12 mouse cellular contexts compared by ENCODE assay signal in the genomic region with DNA sequence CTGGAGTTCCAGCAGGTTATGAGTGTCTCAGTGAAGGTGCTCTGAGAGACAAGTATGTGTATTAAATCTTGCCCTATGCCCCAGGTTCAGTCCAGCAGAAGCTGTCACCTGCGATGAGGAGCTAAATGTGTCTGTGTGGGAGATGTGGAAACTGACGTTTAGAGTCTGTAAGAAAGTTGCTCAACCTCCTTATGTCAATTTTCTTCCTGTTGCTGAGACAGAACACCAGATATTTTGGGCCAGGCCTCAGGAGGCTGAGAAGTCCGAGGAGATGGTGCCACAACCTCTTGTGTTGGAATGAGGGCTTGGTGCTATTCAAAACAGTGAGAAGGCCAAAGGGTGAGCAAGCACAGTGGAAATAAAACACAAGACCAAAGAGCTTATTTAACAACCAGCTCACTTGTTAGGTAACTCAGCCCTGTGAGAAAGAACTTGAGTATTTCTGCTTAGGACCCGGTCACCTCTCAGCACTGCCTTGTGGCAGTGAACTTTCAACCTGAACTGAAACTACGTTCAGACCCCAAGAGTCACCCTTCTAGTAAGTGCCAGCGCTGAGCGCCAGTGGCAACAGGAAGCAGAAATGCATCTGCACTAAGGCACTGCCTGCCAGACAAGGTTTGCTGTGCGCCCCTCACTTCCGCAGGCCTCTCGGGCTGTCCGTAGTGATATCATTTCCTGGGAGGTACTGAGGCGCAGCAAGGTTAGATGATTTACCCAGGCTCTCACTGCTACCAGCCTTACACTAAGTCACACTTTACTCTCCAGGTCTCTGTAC. TPM values are rescaled to one million over a fixed set of nuclear protein-coding genes. Genes with fewer than 3 reads are reported as not detected.
DNase-seq lines count a peak whose midpoint lies in the region; ATAC-seq and TF ChIP-seq lines count a peak whose summit lies in the region.
"Had no signal": no experiment of that assay in that cellular context is flagged by ENCODE, and none has a peak within 500 bp of the region (broad histone marks: within the 10 kb centered on the region; RNA-seq: fewer than 3 reads in every experiment).

No protein-coding gene starts in this region.

- no peaks in the 10 kb centered on the region for H3K27me3 ChIP-seq in heart, embryonic 16.5 days (ENCODE audit: control insufficient read depth, insufficient read depth, low read length)
- H3K27me3 ChIP-seq in lung, postnatal 0 days (replicated peaks; ENCODE audit: insufficient read depth, low read length), result no peaks in the 10 kb centered on the region
- H3K27me3 ChIP-seq in hindbrain, embryonic 16.5 days (replicated peaks; ENCODE audit: control insufficient read depth, insufficient read depth, low read length), result no peaks in the 10 kb centered on the region
- H3K27me3 ChIP-seq: embryonic facial prominence, embryonic 15.5 days; limb, embryonic 13.5 days had no signal

- no peak for TF ChIP-seq EP300 in lung, postnatal 0 days (IDR thresholded peaks at IDR 0.05)

- 74% methylated on average over 12 of the region's 12 CpGs for WGBS in heart, embryonic 16.5 days
- 6% methylated on average over 12 of the region's 12 CpGs for WGBS in bone marrow, adult 2 months
- 68% methylated on average over 12 of the region's 12 CpGs for WGBS in lung, postnatal 0 days
- WGBS in hindbrain, embryonic 16.5 days, result 90% methylated on average over 12 of the region's 12 CpGs

- H3K4me3 ChIP-seq in heart, embryonic 16.5 days (ENCODE audit: low read length), result no peak overlapping the region
- H3K4me3 ChIP-seq in bone marrow, adult 2 months (replicated peaks; ENCODE audit: control insufficient read depth, low read depth, low read length), result no peak overlapping the region
- no peak overlapping the region for H3K4me3 ChIP-seq in lung, postnatal 0 days (ENCODE audit: low read depth, low read length)
- H3K4me3 ChIP-seq in hindbrain, embryonic 16.5 days (ENCODE audit: low read length), result no peak overlapping the region
- H3K4me3 ChIP-seq: embryonic facial prominence, embryonic 15.5 days; limb, embryonic 13.5 days had no signal

- no peaks in the 10 kb centered on the region for H3K36me3 ChIP-seq in heart, embryonic 16.5 days (ENCODE audit: control insufficient read depth, insufficient read depth)
- no peaks in the 10 kb centered on the region for H3K36me3 ChIP-seq in lung, postnatal 0 days (ENCODE audit: insufficient read depth, low read length)
- no peaks in the 10 kb centered on the region for H3K36me3 ChIP-seq in hindbrain, embryonic 16.5 days (ENCODE audit: control insufficient read depth, insufficient read depth, low read length)
- H3K36me3 ChIP-seq: embryonic facial prominence, embryonic 15.5 days; limb, embryonic 13.5 days had no signal

- no peak overlapping the region for H3K27ac ChIP-seq in heart, embryonic 16.5 days (ENCODE audit: low read length)
- peak overlapping the region; percentile 88 for H3K27ac ChIP-seq in bone marrow, adult 2 months (ENCODE audit: control insufficient read depth, insufficient read depth, low read depth, low read length, poor library complexity)
- no peak overlapping the region for H3K27ac ChIP-seq in lung, postnatal 0 days (ENCODE audit: low read length)
- H3K27ac ChIP-seq in hindbrain, embryonic 16.5 days (ENCODE audit: low read depth, low read length), result no peak overlapping the region
- H3K27ac ChIP-seq: embryonic facial prominence, embryonic 15.5 days; limb, embryonic 13.5 days had no signal

- H3K9ac ChIP-seq in heart, embryonic 16.5 days (ENCODE audit: low read length), result no peak overlapping the region
- no peak overlapping the region for H3K9ac ChIP-seq in lung, postnatal 0 days (replicated peaks; ENCODE audit: low read depth)
- H3K9ac ChIP-seq in hindbrain, embryonic 16.5 days (ENCODE audit: low read depth, low read length), result no peak overlapping the region
- H3K9ac ChIP-seq: embryonic facial prominence, embryonic 15.5 days; limb, embryonic 13.5 days had no signal

- peak; percentile 79 for TF ChIP-seq POLR2A in bone marrow, adult 2 months (IDR thresholded peaks at IDR 0.05; ENCODE audit: borderline replicate concordance, control insufficient read depth, low read depth, low read length)

- no peak for TF ChIP-seq CTCF in bone marrow, adult 2 months (IDR thresholded peaks at IDR 0.05; ENCODE audit: control insufficient read depth, insufficient read depth, low read length)
- no peak for TF ChIP-seq CTCF in lung, postnatal 0 days (IDR thresholded peaks at IDR 0.05)

- no peak overlapping the region for H3K4me2 ChIP-seq in heart, embryonic 16.5 days (ENCODE audit: low read depth, low read length)
- H3K4me2 ChIP-seq in lung, postnatal 0 days (replicated peaks; ENCODE audit: low read depth, low read length), result no peak overlapping the region
- H3K4me2 ChIP-seq in hindbrain, embryonic 16.5 days (ENCODE audit: low read length), result no peak overlapping the region
- H3K4me2 ChIP-seq: embryonic facial prominence, embryonic 15.5 days; limb, embryonic 13.5 days had no signal

- DNase-seq in heart, postnatal 36 days, result no peak
- DNase-seq in lung, postnatal 0 days (ENCODE audit: low spot score), result peak; percentile 43
- peak; percentile 73 to 74 for DNase-seq in spleen, postnatal 36 days (ENCODE audit: low spot score in 2 of 2)
- no peak for DNase-seq in cerebellum, adult 11 months
- no peak for DNase-seq in heart, postnatal 4 days
- DNase-seq: adrenal gland, postnatal 25 days had no signal

- ATAC-seq in heart, embryonic 16.5 days (replicated peaks; ENCODE audit: extremely low read depth, insufficient read depth, low FRiP score), result peak; percentile 60
- ATAC-seq in lung, postnatal 0 days, result peak; percentile 26; the same call in 1 of the 2 replicates
- ATAC-seq in hindbrain, embryonic 16.5 days, result no peak

- intact Hi-C loops in heart, postnatal 36 days (cut with DNase I), result no loop called here

- no peaks in the 10 kb centered on the region for H3K9me3 ChIP-seq in heart, embryonic 16.5 days (replicated peaks; ENCODE audit: control insufficient read depth, low read length)
- no peaks in the 10 kb centered on the region for H3K9me3 ChIP-seq in lung, postnatal 0 days (ENCODE audit: low read length)
- H3K9me3 ChIP-seq in hindbrain, embryonic 16.5 days (ENCODE audit: control insufficient read depth, low read length), result no peaks in the 10 kb centered on the region
- H3K9me3 ChIP-seq: embryonic facial prominence, embryonic 15.5 days; limb, embryonic 13.5 days had no signal

- no peaks in the 10 kb centered on the region for H3K4me1 ChIP-seq in heart, embryonic 16.5 days (ENCODE audit: control insufficient read depth, insufficient read depth, low read length)
- peaks cover 5% of the 10 kb centered on the region for H3K4me1 ChIP-seq in bone marrow, adult 2 months (ENCODE audit: control insufficient read depth, insufficient read depth, low read length)
- H3K4me1 ChIP-seq in lung, postnatal 0 days (ENCODE audit: insufficient read depth, low read depth, low read length), result no peaks in the 10 kb centered on the region
- no peaks in the 10 kb centered on the region for H3K4me1 ChIP-seq in hindbrain, embryonic 16.5 days (ENCODE audit: control insufficient read depth, insufficient read depth, low read depth, low read length)
- H3K4me1 ChIP-seq: embryonic facial prominence, embryonic 15.5 days; limb, embryonic 13.5 days had no signal

RNA-seq across cellular contexts. Expression of gene Msrb2, which starts 17.3 kb away (rescaled TPM):
- polyA plus RNA-seq in heart, embryonic 16.5 days (2015; fragmentation: Nextera tagmentation; extraction: Ambion mirVana), result 50.6 and 52.1 TPM in 2 replicates
- total RNA-seq in heart, postnatal 36 days (2021), result 10 to 100 TPM; 64.8 to 68.8 TPM
- 4.4 and 19.6 TPM in 2 replicates for polyA plus RNA-seq in bone marrow, adult 2 months (2011; ENCODE audit: insufficient read depth, insufficient read length, low replicate concordance, missing spikeins)
- polyA plus RNA-seq in lung, postnatal 0 days (2015; fragmentation: Nextera tagmentation; extraction: Ambion mirVana), result 27.2 and 29.4 TPM in 2 replicates
- polyA plus RNA-seq in hindbrain, embryonic 16.5 days (2015; fragmentation: Nextera tagmentation; extraction: Ambion mirVana), result 10.5 and 12.9 TPM in 2 replicates
- total RNA-seq in heart, postnatal 4 days (2021), result 10 to 100 TPM; 28.2 to 29.4 TPM

RNA-seq across cellular contexts. Expression of gene Ptf1a, which starts 56.9 kb away (rescaled TPM):
- polyA plus RNA-seq in heart, embryonic 16.5 days (2015; fragmentation: Nextera tagmentation; extraction: Ambion mirVana), result not detected in 2 replicates
- not detected for total RNA-seq in heart, postnatal 36 days (2021)
- polyA plus RNA-seq in bone marrow, adult 2 months (2011; ENCODE audit: insufficient read depth, insufficient read length, low replicate concordance, missing spikeins), result not detected in 2 replicates
- not detected in 2 replicates for polyA plus RNA-seq in lung, postnatal 0 days (2015; fragmentation: Nextera tagmentation; extraction: Ambion mirVana)
- 1.6 and 1.7 TPM in 2 replicates for polyA plus RNA-seq in hindbrain, embryonic 16.5 days (2015; fragmentation: Nextera tagmentation; extraction: Ambion mirVana)
- not detected for total RNA-seq in heart, postnatal 4 days (2021)
- total RNA-seq: adrenal gland, postnatal 25 days had no signal
- polyA plus RNA-seq: C2C12; embryonic facial prominence, embryonic 15.5 days; limb, embryonic 13.5 days had no signal

Comparison
In these comparisons a context has a peak if more than half of its experiments do, and no peak if none do; other contexts are left out.
1. DNase-seq: peak in lung, postnatal 0 days (single experiment) and spleen, postnatal 36 days (2 of 2); none in heart, postnatal 36 days (0 of 2), cerebellum, adult 11 months (single experiment) and heart, postnatal 4 days (single experiment).